Mouse (Mus musculus): ENCODE results near the gene Fam69a.
"Not testable (repeated sequence)": the region's sequence is repeated elsewhere in the genome, so short reads cannot be mapped to it uniquely, and the experiment has no call there.

The Fam69a gene

DNA sequence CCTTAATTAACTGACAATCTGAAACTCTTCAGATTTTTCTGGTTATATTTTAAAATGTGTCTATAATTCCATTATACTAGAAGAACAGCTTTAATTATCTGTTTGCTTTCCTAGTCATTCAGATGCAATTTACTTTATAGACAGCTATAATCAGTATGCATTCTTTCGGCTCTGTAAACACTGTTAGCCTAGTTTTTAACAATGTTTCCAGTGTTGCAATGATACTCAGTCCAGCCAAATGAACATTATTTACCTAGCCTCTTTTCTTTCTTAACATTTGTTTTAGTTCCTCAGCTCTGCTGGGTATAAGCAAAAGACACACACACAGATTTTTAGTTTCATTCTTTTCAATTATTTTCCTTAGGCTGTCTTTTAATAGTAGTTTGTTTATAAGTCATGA, 38.0 kb downstream of the Fam69a start:
- in situ Hi-C loops (cut with MboI, MseI) = loop anchor here (10.0 kb wide), 1 partner anchor 216 kb away; no protein-coding TSS in a partner anchor

DNA sequence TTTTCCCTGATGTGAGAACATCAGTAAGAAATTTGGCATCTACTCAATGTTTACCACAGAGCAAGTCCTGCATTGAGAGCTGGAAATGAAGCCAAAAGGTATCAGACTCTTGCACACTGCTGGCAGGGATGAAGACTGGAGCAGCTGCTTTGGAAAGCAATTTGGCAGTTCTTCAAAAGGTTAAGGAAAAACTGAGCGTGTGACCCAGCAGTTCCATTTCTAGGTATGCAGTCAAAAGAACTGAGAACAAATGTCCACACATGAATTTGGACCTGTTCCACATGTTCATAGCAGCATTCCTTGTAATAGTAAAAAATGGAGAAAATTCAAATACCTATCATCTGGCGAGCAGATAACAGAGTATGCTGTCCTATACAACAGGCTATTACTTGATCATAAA, 39.3 kb downstream of the Fam69a start:
- in situ Hi-C loops (cut with MboI, MseI) = loop anchor here (10.0 kb wide), 1 partner anchor 217 kb away; no protein-coding TSS in a partner anchor

DNA sequence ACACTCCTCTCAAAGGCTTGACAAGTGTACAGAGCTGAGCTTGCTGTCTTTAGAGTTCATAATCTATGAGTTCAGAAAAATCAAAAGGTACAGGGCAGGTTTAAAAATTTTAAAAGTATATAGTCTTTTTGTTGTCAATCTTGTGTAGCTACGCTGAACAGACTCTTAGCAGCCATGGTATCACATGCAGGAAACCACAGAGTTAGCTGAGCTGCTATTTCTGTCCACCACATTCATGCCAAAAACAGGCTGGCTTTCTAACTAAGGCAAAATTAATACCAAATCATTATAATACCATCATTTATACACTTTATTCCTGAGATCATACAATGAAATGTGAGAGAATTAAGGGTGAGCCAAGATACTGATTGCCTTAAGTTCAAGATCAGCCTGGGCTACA, 40.4 kb downstream of the Fam69a start:
- in situ Hi-C loops (cut with MboI, MseI) = loop anchor here (10.0 kb wide), 1 partner anchor 218 kb away; no protein-coding TSS in a partner anchor

DNA sequence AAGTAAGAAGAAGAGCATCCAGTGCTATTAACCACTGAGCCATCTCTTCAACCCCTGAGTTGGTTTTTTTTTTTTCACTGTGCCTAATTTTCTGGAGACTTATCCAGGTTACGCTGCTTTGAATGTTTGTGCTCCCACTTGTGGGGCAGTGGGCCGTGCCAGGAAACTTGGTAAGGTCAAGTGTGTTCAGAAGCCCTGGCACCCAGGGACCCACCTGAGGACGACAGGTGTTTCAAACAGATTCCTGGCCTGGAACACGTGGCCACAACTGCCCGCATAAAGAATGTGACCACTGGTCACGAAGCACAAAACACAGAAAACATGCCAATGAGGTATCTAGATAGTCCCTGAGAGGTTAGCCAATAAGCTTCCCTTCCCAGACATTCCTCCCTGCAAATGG, 43.4 kb downstream of the Fam69a start:
- in situ Hi-C loops (cut with MboI, MseI) = loop anchor here (10.0 kb wide), 1 partner anchor 221 kb away; no protein-coding TSS in a partner anchor

DNA sequence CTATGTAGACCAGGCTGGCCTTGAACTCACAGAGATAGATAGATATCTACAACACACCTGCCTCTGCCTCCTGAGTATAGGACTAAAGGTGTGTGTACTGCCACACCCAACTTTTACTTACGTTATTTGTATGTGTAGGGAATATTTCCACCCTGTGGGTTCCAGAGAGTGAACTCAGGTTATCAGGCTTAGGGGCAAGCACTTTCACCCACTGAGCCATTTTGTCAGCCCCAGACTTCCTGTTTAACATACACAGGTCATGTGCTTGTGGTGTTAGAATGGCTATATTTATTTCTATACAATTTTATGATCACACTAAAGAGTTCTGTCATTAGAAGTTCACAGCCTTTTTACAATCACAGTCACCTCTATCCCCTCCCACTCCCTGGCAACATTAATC, 43.9 kb downstream of the Fam69a start:
- in situ Hi-C loops (cut with MboI, MseI) = loop anchor here (10.0 kb wide), 1 partner anchor 222 kb away; no protein-coding TSS in a partner anchor

DNA sequence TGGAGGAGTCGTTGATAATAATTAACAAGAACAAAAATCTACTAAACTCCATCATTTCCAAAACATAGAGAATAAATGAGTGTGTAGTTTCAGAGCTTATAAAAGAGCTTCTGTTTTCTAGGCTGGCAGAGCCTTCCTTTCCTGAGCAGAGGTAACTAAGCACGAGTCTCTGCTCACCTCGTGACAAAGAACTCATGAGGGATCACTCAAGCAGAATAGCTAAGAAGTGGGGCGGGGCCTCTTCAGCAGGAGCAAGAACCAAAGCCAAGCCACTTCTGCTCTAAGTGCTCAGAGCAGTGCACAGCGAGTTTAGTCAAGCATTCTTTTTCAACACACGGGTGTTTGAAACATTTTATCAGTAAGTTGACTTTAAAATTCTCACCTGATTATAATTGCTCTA, 45.7 kb downstream of the Fam69a start:
- in situ Hi-C loops (cut with MboI, MseI) = loop anchor here (10.0 kb wide), 1 partner anchor 224 kb away; no protein-coding TSS in a partner anchor

DNA sequence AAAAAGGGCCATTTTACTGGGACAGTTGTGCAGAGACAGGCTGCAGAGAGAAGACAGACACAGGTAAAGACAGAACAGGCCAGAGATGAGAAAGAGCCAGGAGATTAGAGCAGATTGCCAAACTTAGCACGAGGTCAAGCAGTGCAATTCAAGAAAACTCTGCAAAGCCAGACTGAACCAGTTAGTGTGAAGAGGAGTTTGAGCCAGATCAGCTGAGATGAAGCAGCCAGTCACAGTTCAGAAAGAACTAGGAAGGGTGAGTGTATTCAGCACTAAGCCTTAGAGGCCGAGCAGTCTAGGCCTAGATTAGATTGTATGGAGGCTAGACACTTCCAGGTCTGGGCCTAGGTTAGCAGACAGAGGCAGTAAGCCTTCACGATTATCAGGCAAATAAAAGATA, 47.2 kb downstream of the Fam69a start:
- in situ Hi-C loops (cut with MboI, MseI) = loop anchor here (10.0 kb wide), 1 partner anchor 225 kb away; no protein-coding TSS in a partner anchor

DNA sequence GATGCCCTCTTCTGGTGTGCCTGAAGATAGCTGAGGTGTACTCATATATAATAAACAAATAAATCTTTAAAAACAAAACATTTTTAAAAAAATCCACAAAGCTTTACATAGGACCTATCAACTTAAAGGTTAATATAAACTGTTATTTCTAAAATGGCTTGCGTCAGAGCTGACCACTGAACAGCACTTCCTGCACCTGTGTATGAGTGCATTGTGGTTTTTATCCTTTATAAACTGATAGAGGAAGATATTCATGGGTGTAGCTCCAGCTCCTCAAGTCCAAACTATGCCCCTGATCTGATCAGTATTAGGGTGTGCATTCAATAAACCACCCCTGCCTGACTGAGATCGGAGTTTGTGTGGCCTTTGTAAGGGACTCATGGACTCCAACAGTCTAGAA, 48.0 kb downstream of the Fam69a start:
- in situ Hi-C loops (cut with MboI, MseI) = no loop called here

DNA sequence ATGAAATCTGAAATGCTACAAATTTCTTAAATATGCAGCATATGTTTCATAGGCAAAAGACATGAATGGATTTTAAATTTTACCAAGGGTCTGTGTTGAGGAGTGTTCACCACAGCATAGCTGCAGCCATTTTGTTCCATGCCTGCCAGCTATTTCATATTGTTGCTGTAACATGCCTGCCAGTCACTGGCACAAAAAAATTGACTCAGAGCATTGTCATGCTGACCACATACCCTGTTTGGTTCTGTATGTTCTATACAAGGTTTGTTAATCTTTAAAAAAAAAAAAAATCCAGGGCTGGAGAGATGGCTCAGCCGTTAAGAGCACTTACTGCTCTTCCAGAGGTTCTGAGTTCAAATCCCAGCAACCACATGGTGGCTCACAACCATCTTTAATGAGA, 48.4 kb downstream of the Fam69a start:
- in situ Hi-C loops (cut with MboI, MseI) = not testable (repeated sequence)

DNA sequence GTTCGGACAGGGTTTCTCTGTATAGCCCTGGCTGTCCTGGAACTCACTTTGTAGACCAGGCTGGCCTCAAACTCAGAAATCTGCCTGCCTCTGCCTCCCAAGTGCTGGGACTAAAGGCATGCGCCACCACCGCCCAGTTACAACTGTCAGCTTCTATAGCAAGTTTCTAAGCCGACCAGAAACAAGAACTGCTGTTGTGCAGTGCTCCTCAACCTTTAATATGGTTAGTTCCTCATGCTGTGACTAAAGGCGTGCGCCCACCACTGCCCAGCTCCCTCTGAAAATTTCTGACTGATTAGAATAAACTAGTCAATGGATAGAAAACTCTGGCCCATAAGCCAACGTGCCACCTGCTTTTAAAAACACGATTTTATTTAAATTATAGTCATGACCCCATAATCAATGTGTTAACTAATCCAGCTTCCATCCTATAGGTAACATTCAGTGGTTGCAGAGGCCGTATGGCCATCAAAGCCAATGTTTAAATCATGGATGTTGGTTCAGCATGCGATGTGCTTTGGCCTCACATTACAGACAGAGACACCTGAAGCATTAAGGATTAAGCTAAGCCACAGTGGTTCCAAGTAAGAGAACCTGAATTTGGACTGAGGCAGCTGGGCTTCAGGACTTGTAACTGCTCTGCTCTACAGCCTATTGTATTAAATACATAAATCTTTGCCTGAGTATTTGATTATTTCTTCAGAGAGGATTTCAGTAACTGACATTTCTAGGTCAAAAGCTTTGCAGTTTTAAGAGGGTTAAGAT, 50.1 kb downstream of the Fam69a start:
- in situ Hi-C loops (cut with MboI, MseI) = no loop called here

DNA sequence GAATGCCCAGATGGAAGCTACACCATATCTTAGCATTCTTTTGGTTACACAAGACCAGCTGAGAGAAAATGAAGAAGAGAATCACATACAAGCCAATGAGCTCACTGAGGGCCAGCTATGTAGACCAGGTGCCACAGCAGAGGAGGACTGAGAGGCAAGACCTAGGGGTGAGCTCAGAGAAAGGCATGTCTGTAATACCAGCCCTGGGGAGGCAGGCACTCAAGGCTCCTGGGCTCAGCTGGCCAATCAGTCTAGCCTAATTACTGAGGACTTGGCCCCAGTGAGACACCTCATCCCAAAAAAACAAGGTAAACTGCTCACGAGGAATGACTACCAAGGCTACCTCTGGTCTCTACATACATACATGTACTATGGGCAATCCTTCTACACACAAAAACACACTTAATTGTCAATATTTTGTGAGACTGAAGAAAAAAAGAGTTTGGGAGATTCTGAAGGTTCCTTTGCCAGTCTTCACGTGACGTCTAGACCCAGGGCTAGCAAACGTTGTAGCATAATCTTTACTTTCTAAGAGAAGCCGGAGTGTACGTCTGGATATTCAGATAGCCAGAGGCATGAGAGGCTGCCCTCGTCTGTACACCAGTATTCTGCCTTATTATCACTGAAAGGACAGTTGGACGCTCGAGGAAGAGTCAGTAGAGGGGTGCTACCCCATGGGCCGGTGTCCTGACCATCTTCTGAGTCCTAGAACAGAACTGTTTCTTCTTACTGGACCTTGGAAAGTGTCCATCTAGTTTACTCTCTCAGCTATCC, 51.9 kb downstream of the Fam69a start:
- in situ Hi-C loops (cut with MboI, MseI) = no loop called here

DNA sequence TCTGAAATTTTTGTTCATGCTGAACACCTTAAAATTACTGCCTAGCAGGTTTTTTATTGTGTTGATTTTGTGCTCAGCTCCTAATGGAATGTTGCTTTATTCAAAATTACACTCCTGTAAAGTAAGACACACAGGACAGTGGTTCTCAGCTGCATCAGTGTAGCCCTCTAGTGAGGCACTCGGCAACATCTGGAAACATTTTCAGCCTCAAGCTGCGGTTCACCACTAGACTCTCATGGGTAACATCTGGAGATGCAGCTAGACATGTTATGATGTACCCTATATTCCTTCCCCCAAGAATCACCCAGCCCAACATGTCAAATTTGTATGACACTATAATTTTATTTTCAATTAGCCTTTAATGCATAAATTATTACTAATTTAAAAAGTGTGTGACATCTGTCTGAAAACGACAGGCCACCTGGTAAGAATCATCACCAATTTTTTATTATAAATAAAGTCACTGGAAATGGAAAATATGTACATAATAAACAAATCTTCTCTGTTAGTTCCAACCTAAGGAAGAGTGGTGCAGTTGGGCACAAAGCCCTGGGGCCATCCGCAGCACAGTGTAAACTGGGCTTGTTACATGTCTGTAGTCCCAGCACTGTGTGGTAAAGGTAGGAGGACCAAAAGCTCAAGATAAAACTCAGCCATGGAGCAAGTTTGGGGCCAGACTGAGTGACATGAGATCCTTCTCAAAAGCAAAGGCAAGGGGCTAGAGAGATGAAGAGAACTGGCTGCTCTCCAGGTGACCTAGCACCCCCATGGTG, 53.5 kb downstream of the Fam69a start:
- in situ Hi-C loops (cut with MboI, MseI) = no loop called here

DNA sequence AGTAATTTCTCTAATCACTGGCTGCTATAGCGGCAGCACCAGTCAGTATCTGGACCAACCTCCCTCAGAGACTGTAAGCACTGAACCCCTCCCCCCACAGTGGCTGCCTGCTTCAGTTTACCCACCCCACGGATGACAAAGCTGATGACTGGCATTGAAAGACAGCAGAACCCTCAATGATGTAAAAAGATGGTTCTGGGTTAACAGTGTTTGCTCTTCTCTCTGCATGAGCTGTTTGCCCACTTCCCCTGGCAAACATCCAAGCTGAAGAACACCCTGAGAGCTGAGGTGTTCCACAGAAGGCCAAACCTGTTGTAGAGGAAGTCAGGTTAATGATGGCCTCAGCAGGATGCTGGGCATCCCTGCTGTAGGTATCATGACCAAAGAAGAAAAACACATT, 54.3 kb downstream of the Fam69a start:
- in situ Hi-C loops (cut with MboI, MseI) = no loop called here

DNA sequence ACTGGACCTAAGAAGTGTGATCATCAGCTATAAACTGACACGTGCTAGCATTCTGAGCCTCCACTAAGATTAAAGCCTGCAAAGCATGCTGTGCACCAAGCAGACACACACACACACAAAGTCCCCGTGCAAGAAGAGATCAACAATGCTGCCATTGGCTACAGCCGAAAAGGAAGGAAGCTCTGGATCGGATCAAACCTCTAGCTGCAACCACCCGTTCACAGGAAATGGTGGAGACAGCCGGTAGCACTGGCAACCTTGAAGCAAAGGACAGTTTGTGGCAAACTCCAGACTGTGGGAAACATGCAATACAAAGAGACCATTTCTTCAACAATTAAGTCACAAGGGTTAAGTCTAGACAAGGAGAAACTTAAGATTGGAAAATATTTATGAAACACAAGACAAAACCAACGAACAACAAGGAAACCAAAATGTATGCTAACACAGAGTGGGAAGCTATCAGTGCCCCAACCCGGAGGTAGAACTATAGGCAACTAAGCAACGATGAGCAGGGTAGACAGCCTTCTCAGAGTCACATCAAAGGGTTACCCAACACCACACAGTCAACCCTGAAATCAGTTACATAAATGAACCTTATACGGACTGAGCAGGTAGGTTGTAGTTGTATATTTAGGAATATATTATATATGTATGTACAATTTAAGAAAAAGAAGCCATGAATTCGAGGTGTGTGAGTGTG, 60.2 kb downstream of the Fam69a start:
- in situ Hi-C loops (cut with MboI, MseI) = no loop called here

DNA sequence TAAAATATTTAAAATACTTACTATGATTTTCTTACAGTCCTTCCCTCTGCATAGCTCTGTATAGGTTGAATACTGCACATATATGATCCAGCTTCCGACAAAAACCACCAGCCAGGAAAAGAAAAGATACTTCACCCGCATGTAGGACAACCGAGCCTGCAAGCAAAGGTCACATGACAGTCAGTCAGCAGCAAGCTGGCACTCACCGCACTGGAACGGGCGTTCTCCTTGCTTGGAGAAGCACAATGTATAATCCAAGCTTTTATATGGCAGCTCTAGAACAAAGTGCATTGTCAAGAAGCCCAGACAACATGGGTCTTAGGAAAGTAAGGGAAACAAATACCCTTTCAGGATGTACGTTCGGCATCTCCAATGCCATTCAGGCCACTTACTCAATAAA, 62.3 kb downstream of the Fam69a start:
- in situ Hi-C loops (cut with MboI, MseI) = loop anchor here (5.0 kb wide), 1 partner anchor 83 kb away; no protein-coding TSS in a partner anchor

DNA sequence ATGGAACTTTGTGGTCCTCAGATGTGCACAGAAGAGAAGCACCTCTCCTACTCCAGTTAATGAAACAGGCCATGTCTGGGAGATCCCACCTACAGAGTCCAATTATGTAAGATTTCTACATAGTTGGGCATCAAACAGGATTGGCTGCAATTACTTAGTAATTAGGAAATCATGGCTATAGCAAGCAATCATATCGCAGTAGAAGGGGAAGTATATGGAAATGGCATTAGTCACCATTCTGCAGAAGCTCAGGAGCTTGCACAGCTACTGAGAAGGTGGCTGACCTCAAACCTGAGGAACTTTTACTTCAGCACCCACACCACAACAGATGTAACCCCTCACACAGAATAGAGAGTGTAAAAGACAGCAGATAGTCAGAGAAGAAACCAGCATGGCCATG, 64.0 kb downstream of the Fam69a start:
- in situ Hi-C loops (cut with MboI, MseI) = loop anchor here (5.0 kb wide), 1 partner anchor 84 kb away; no protein-coding TSS in a partner anchor

DNA sequence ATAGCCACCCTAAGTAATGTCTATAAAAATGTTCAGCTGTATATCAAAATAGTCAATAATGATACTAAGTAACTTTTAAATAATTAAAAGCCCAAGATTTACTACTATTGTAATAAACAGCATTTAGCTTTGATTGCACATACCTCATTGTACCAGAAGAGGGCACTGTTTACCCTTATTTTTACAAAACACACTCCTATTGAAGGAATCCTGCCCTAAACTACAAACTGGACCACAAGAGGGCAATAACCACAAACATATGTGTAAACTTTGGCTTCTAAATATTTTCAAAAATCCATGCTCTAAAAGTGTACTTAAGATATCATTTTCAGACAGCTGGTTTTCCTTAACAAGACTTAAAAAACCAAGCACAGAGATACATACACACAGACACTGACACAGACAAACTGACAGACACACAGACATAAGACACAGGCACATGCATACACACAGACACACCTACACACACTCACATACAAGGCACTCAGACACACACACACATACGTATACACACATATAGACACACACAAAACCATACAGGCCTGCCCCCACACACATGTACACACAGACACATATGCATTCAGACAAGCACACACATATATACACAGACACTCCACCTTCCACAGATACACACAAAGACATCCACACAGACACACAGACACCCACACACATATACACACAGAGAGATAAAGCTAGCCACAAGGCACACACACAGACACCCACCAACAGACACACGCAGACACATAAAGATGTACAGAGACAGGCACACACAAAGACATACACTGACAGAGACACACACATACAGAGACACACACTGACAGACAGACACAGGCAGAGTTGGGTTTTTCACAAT, 65.3 kb downstream of the Fam69a start:
- in situ Hi-C loops (cut with MboI, MseI) = loop anchor here (5.0 kb wide), 1 partner anchor 86 kb away; no protein-coding TSS in a partner anchor

DNA sequence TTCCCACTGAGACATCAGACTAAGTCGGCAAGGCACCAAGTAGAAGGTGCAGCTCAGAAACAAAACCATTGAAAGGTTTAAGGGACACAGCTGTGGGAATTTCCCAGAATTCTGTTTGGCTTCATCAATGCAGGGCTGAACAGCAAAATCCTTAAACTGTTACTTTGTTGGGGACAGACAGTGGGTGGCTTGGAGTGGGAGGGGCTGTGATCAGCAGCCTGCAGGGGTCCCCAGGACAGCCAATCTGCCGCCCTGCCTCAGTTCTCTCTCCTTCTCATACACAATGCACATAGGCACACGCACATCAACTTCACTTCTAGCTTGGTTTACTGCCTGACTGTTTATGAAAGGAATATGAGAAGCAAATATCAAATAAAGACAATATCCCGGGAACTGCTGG, 71.6 kb downstream of the Fam69a start:
- in situ Hi-C loops (cut with MboI, MseI) = no loop called here

DNA sequence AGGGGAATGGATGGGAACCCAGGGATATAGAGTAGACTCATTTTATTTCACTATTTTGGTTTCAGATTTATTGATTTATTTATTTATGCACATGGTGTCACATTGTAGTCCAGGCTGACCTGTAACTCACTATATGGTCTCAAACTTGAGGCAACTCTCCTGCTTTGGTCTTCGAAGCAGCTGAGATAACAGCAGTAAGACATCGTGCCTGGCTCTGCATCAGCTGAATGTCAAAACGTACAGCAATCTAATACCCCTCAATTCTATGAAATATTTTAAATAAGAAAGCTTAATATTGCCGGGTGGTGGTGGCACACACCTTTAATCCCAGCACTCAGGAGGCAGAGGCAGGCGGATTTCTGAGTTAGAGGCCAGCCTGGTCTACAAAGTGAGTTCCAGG, 75.9 kb downstream of the Fam69a start:
- in situ Hi-C loops (cut with MboI, MseI) = no loop called here

DNA sequence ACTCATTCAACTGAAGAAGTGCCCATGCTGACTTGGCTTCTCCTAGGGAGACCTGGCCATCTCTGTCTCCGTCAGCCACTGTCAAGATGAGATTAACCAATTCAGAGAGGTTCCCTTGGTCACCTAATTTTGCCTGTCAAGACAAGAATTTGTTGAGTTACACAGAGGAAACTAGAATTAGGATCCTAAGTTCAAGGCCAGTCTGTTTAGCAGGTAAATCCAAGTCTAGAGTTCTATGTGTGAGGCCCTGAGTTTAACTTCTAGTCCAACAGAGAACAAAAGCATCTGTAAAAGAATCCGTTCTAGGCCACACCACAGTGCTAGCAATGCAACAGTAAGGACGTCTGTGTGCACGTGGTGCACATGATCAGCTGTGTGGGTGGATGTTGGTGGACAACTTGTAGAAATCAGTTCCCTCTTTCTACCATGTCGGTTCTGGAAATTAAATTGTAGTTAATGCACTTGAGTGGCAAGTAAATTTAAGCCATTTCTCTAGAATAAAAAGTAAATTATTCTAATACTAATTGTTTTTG, 76.7 kb downstream of the Fam69a start:
- in situ Hi-C loops (cut with MboI, MseI) = no loop called here

All from T-helper 2 cell (primary cell).